Mouse (Mus musculus) lung, embryonic 16.5 days (tissue): ENCODE measurements around the gene Gm11549. TPM values are rescaled to one million over a fixed set of nuclear protein-coding genes. Genes with fewer than 3 reads are reported as not detected.
A peak's percentile ranks its signal among the peaks of the same experiment; 100 is the strongest.

Source experiments
- ATAC-seq: fragments of 200-750 bp; cut with Nextera tagmentation; 2 replicates; pipeline ENCODE4 v1.8.0; 2017; ENCODE audit warnings: low read depth, mild to moderate bottlenecking, moderate library complexity
- H3K27ac ChIP-seq: fragments of 300-500 bp; sonication (generic); 2 replicates; pipeline ENCODE4 v1.5.1; 2014; ENCODE audit warnings: mild to moderate bottlenecking, control low read depth, low read length
- H3K27me3 ChIP-seq: fragments of 300-500 bp; sonication (generic); 2 replicates; pipeline ENCODE4 v1.6.1; 2014; ENCODE audit warnings: low read depth, low read length, mixed read lengths; ENCODE audit not compliant: control insufficient read depth, insufficient read depth
- H3K36me3 ChIP-seq: fragments of 300-500 bp; sonication (generic); 2 replicates; pipeline ENCODE4 v1.6.1; 2014; ENCODE audit warnings: low read length; ENCODE audit not compliant: control insufficient read depth, insufficient read depth
- H3K4me1 ChIP-seq: fragments of 300-500 bp; sonication (generic); replicated peaks from 2 replicates; pipeline ENCODE4 v1.6.1; 2014; ENCODE audit warnings: low read length, mixed read lengths; ENCODE audit not compliant: control insufficient read depth, insufficient read depth
- H3K4me2 ChIP-seq: fragments of 300-500 bp; sonication (generic); 2 replicates; pipeline ENCODE4 v1.6.1; 2014; ENCODE audit warnings: low read depth, low read length, control low read depth
- H3K4me3 ChIP-seq: fragments of 300-500 bp; sonication (generic); 2 replicates; pipeline ENCODE4 v1.5.1; 2014; ENCODE audit warnings: mild to moderate bottlenecking, low read length, control low read depth
- H3K9ac ChIP-seq: fragments of 300-500 bp; sonication (generic); 2 replicates; pipeline ENCODE4 v1.6.1; 2014; ENCODE audit warnings: low read length, control low read depth
- H3K9me3 ChIP-seq: fragments of 300-500 bp; sonication (generic); 2 replicates; pipeline ENCODE4 v1.6.1; 2016; ENCODE audit warnings: low read length; ENCODE audit not compliant: control insufficient read depth
- WGBS: fragments of 180-500 bp; shearing (Covaris S2); extraction: QIAGEN DNeasy Blood & Tissue Kit; methylation state at CpG from one replicate; pipeline ENCODE4 v1.1.7; 2014; 5-methylcytosine and 5-hydroxymethylcytosine counted together
- microRNA-seq: library from miRNA; unstranded; fragments of <30 nt; microRNA quantifications from one replicate; pipeline ENCODE4, GENCODE M21; 2016
- polyA plus RNA-seq: library from polyadenylated mRNA; unstranded; fragments of >200 nt; fragmentation: Nextera tagmentation; extraction: Ambion mirVana; gene quantifications from 2 replicates; pipeline ENCODE4 v1.2.1, GENCODE M21; 2015

Gene Gm11549
- polyA plus RNA-seq, 1 experiment from 2014 or later = 0.09 TPM

- Histone ChIP-seq H3K4me2 (no peak overlapping the region), H3K27ac (no peak overlapping the region), H3K36me3 (peaks cover 12% of the 10 kb centered on the region), H3K9ac (no peak overlapping the region), H3K9me3 (no peaks in the 10 kb centered on the region), H3K4me1 (no peaks in the 10 kb centered on the region; the same call in 1 of the 2 replicates), H3K4me3 (no peak overlapping the region), H3K27me3 (no peaks in the 10 kb centered on the region)
- WGBS = 49% methylated on average over 7 of the region's 7 CpGs
- ATAC-seq = 0 out of 2 replicates have a peak, but pooled peaks have one; percentile 23
Observed at GRCm38 (mm10) chr3:36465538-36465937, 56.1 kb downstream of the Gm11549 start.

Small RNA genes within 50 kb of the gene (microRNA-seq; reads per million reads assigned to microRNA genes)
- not detected for gene Mir7009

Other genes with a start within 250 kb of the Gm11549 start
- gene Anxa5, start 45.9 kb downstream of the Gm11549 start, polyA plus RNA-seq = 424 and 464 TPM in 2 replicates
- gene 1810062G17Rik, start 45.9 kb downstream of the Gm11549 start, polyA plus RNA-seq = 3.6 and 3.9 TPM in 2 replicates
- gene Exosc9, start 30.8 kb upstream of the Gm11549 start, polyA plus RNA-seq = 53.4 and 59.3 TPM in 2 replicates
- 188 and 210 TPM in 2 replicates for gene Ccna2, start 50.3 kb upstream of the Gm11549 start, polyA plus RNA-seq
- 15.2 and 16.6 TPM in 2 replicates for gene Bbs7, start 91.7 kb upstream of the Gm11549 start, polyA plus RNA-seq
- gene Trpc3, start 168.4 kb upstream of the Gm11549 start, polyA plus RNA-seq = 1.5 and 1.6 TPM in 2 replicates